Mouse (Mus musculus): ENCODE measurements around the gene Pkn2.

Gene Pkn2

DNA sequence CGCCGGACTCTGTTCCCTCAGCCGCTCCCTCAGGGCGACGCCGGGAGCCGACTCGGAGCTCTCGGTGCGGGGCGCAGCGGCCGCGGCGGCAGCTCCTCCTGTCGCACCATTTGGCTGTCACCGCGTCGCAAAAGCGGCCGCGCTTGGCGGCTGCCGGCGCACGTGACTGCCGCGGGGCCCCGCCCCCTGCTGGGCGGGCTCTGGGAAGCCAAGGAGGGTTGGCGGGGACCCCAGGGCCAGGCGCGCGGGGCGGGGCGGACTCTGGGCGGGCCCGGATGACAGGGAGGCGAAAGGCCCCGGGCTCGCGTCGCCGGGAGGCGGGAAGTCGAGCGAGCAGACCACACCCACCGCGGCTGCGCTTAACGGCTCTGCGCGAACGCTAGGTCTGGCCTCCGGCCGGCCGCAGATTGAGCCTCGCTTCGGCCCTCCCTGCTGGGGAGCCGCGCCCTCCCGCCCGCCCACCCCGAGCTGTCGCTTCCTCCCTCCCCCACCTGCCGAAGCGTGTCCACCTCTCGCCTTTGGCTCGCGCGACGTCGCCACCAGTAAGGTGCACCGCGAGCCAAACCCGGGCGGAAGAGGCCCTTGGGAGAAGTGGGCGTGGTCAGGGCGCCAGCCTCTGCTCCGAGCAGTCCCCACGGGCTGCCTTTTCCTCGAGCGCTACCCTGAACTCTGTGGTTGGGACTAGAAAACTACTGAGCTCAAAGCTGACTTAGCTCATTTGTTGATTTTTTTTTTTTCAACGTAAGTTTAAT is at the start of gene Pkn2:
Pkn2 (minus strand) TSS at position 133 of the 752 bp plus-strand sequence.
- DNase-seq, result peak; percentile 98 to 100

GRCm38 (mm10) chr3:142929906-142930305 is 48.1 kb upstream of the Pkn2 start:
- no peak for DNase-seq

DNA sequence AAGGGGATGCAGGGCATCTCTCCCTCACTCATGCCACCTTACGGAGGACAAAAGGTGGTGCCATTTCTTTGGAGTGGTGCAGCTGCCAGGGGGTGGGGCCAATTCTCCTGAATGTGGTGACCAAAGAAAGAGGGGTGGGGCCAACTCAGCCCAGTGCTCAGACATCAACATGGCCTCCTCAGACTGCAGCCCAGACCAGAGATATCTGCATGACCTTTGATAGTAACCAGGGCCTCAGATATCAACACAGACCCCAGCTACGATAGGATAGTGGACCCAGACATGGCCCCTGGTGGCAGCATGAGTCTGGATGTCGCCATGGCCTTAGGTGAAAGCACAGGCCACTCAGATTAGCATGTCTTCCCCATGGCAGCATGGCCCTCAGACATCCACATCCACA is 45.5 kb upstream of the Pkn2 start:
- no peak for DNase-seq

GRCm38 (mm10) chr3:142924831-142925348 is 43.1 kb upstream of the Pkn2 start:
- no peak for DNase-seq

GRCm38 (mm10) chr3:142919070-142919469 is 37.3 kb upstream of the Pkn2 start:
- DNase-seq, result no peak

DNA sequence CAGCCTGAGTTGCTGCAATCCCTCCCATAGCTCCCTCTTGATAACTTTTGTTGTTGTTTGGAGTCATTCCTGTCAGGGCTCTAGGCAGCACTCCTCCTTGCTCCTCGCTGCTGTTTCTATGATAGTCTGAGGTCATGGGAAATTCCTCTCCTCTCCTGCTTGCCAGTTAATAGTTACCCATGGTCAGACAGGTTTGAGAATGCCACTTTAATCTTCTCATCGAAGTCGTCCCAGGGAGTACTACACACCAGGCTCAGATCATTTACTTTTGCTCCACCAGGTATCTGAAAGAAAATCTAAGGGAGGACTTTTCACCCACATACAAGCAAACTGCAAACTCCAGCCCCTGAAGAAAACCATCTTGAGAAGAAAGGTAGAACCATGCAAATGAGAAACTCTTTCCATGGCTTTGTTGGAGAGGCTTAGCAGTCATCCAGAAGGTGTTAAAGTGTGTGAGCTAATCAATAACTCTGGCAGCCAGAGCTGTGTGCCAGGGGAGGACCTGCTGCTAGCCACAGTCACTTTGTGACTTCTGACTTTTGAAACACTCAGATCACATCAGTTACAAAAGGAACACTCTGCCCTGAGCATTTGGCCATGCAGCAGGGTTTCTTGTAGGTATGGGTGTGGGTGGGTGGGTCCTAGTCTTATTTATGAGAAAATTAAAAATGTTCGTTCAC is 36.1 kb upstream of the Pkn2 start:
- DNase-seq, result no peak

DNA sequence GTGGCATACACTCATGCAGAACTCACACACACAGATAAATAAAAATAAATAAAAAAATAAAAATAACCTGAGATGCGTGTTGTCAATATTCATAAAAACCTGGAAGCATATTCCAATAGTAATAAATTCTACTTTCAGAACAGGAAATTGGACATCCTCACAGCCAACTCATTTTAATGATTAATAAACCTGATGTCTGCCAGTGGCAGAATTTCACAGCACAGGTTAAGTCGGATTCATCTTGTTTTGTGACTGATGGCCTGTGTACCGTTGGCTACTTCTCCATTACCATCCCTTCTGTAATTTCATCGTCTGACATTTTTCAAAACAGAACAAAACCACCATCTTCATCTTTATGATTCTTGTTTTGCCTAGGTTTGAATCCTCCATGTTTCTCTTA is 35.4 kb upstream of the Pkn2 start:
- DNase-seq, result no peak

DNA sequence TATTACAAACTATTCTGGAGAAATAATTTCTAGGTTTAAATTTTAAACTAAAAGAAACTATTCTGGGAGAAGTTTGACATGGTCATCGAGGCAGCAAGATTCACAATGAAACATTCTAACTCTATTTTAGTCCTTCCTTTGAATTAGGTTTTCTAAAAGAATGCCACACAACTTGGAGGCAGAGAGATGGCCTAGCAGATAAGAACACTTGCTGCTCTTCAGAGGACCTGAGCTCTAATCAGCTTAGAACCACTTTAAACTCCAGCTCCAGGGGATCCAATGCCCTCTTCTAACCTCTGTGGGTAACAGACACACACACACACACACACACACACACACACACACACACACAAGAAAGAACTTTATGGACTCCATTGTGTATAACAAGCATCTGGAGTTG is 31.5 kb upstream of the Pkn2 start:
- no peak for DNase-seq

DNA sequence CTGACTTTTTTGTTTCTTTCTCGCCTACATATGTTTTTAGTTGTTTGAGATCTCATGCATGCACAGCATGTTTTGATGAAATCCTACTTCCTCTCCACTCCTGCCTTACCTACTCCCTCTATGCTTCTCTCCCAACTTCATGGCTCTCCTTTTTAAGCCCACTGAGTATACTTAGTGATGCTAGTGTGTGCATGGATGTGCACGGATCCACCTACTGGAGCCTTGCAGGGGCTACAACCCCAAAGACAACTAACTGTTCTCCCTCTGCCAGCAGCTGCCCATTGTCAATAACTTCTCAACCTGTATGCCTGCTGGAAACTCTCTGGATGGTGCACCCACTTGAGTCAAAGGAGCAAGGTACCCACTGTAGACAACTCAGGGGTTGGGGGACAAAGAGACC is 17.9 kb upstream of the Pkn2 start:
- DNase-seq, result no peak

GRCm38 (mm10) chr3:142898949-142899396 is 17.2 kb upstream of the Pkn2 start:
- DNase-seq, result no peak

DNA sequence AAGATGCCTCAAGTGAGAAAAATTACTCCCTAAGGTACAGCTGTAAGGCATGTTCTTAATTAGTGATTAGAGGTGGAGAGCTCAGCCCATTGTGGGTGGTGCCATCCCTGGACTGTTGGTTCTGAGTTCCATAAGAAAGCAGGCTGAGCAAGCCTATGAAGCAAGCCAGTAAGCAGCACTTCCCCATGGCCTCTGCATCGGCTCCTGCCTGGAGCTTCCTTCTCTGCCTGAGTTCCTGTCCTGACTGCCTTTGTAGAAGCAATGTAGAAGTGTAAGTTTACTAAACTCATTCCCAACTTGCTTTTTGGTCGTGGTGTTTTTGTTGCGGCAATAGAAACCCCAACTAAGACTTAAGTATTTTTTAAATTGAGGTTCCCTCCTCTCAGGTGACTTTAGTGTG is 8.6 kb upstream of the Pkn2 start:
- DNase-seq, result no peak

DNA sequence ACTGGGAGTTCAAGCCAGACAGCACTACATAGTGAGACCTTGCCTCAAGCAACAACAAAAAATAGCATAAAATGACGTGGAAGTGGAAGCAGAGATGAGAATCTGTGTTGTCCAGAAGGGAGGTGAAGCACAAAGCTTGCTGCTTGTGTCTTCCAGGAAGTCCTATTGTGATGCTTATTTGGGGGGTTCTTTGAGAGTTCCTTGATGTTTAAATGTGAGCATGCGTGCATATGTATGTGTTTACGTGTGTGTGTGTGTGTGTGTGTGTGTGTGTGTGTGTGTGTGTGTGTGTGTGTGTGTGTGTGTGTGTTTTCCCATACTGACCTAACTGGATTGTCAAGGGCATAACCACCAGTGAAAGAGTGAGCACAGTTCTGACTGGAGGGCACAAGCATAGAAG is 5.2 kb upstream of the Pkn2 start:
- no peak for DNase-seq

GRCm38 (mm10) chr3:142884594-142884993 is 2.8 kb upstream of the Pkn2 start:
- no peak for DNase-seq

- no peak for DNase-seq
These were observed 274 bp downstream of the Pkn2 start for GRCm38 (mm10) chr3:142881589-142881871.

DNA sequence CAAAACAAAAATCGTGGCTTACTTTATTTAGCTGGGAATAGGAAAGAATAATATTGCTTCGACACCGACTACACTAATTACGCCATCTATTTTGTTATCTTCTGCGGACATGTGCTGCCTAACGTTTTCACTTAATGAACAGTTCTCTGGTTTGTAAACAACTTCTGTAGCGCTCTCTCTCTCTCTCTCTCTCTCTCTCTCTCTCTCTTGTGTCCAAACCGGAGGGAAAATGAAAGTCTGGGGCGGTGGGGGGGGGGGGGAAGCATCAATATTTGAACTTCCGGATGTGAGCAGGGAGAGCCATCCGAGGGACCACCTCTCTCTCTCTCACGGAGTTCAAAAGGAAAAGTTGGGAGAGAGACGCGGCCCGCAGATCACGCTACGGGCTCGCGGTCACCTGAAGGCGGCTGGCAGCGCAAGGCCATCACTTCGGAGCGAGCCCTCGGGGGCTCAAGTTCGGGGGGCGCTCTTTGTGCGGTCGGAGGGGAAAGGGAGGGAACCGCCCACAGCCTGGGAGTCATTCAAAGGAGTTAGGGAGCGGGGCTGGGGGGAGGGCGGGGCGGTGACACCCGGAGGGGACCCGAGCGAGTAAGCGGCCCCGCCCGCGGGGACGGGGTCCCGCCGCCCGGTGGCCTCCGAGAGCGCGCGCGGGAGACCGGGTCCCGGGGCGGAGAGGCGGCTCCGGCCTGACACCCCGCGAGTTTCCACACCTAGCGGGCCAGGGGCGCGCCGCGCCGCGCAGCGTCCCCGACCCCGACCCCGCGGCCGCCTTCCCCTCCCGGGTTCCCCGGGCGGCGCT is 815 bp downstream of the Pkn2 start:
- DNase-seq, result peak in 1 of 2 experiments; percentile 29

DNA sequence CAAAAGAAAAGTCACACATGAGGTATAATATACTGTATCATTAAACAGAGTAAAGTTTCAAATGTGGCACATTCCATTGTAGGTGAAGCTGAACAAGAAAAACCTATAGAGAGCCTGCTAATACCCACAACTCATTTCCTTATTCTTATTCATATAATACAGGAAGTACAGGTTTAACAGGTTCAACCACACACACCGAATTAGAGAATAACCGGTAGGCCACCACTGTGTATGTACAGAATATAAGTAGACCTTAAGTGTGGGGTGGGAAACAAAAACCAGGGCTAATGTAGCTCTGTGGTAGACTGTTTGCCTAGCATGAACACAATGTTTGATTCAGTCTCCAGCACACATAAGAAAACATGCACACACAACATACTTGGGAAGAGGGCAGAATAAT is 18.6 kb downstream of the Pkn2 start:
- no peak for DNase-seq

DNA sequence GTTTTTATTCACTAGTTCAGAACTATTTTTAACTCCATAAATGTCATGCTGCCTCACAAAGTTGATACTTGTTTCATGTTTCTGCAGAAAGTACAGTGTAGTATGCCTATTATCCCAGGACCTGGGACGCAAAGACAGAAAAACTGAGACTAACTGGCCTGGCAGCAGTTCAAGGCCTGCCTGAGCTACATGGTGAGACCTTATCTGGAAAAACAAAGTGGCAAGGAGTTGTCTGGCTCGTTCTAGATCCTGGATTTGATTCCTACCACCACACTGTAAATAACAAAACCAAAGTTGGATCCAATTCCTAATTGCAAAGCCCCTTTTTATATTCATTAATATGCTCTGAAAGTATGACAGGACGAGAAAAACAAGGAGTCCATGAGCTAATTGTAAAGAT is 25.0 kb downstream of the Pkn2 start:
- peak; percentile 9 to 23 for DNase-seq

- no peak for DNase-seq
These were observed 25.8 kb downstream of the Pkn2 start for GRCm38 (mm10) chr3:142855961-142856472.

GRCm38 (mm10) chr3:142852911-142853310 is 28.9 kb downstream of the Pkn2 start:
- no peak for DNase-seq

DNA sequence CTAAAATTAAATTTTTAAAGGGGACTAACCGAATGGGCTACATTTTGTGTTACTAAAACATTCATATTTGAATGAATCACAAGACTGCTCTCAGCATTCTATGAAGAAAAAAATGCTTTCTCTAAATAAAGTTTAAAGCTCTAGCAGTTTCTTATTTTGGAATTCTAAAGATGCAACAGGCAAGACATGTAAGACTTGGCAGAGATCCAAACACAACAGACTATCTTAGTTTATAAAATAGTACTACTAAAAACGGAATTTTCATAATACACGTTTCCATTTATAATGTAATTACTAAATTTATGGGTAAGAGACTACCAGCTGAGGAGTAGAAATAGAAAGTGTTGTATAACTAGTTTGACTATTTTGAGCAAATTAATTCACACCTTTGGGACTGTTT is 30.2 kb downstream of the Pkn2 start:
- no peak for DNase-seq

DNA sequence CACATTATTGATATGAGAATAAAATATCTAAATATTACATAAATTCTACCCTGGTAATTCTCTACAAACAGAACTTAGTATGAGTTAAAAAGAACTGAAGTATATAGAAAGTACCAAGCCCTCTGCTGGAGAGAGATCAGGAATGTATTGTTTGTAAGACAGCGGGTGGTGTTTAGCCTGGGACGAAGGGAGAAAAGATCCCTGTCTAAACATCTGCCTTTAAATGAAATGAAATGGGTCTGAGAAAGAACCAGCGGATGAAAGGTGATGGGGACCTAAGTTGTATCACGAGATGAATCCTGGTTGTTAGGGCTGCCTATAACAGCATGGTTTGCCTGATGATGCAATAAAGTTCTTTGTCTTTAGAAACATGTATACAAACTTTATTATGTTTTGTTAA is 41.8 kb downstream of the Pkn2 start:
- no peak for DNase-seq

DNA sequence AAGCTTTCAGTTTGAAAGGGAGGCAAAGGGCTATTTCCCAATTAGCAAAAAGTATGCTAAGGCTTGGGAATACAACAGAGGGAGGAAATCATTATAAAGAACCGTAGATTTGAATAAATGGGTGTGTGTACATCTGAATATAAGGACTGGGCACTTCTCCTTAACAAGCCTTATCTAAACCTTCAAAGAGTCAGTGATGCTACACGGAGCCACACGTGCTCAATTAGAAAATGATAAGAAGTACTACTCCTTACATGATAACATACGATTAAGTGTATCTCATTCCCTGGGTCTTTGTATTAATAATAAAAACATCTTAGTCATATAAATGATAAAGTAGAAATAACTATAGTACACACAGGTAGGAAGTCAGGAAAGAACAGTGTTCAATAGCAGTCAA is 47.0 kb downstream of the Pkn2 start:
- DNase-seq, result no peak

DNA sequence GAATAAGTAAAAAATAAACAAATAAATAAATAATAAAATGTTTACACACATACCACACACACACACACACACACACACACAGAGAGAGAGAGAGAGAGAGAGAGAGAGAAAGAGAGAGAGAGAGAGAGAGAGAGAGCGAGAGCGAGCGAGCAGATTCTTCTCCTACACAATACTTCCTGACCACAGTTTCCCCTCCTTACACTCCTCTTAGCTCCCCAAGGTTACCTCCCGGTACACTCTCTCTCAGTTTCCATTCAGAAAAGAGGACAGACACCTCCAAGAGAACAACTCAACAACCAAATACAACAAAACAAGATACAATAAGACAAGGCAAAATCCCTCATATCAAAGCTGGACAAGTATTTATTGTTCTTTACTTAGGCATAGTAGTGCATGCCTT is 47.8 kb downstream of the Pkn2 start:
- DNase-seq, result no peak

DNA sequence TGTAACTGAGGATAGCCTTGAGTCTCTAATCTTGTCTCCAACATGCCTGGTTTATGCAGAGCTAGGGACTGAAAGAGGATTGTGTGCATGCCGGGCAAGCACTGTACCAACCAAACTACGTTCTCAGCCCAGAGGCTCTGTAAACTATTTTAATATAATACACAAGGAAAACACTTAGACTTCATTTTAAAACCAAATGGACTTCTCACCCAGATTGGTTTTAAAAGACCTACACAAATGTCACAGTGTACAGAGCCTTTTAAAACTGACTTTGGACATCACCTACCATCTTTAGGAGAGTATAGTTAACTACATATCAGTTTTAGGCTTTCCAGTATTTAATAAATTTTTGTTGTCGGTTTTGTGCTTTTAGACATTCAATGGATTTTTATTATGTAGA is 48.9 kb downstream of the Pkn2 start:
- no peak for DNase-seq

Measured in cerebellum, adult 18-20 months (tissue).